Mouse (Mus musculus) ovary, postnatal 36 days (tissue): ENCODE data around the gene Olfr1058.
"Not testable (repeated sequence)": the region's sequence is repeated elsewhere in the genome, so short reads cannot be mapped to it uniquely, and the experiment has no call there.

Source experiments
- DNase-seq: peaks from one replicate; pipeline ENCODE4 v3.0.0; 2022; ENCODE audit warnings: low spot score, mixed read lengths

Gene Olfr1058

GRCm38 (mm10) chr2:86388461-86388860 is at the start of gene Olfr1058:
Gene Olfr1058, minus strand, starts transcription at chr2:86388561.
- not testable (repeated sequence) for DNase-seq

GRCm38 (mm10) chr2:86428511-86428910 is 40.1 kb upstream of the Olfr1058 start:
- DNase-seq = not testable (repeated sequence)

DNA sequence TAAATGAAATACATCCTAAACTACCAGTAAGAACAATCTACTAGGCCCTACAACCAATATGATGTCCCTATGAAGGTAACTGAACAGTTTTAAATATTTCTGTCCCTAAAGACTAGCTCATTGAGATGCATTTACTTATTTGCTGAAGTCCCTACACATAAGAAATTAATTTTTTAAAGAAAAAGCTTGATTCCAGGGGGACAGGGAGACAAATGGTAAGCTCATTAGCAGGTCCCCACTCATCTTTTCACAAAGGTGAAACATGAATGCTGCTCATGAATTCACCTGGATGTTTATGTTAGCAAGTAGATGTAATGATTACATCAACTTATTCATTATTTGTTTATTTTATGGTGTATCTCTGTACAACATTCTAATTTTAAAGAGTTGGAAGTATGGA is 38.3 kb upstream of the Olfr1058 start, which contains the start of gene Olfr1062:
Gene Olfr1062 (minus strand): TSS at position 101 of the 400 bp plus-strand sequence.
- not testable (repeated sequence) for DNase-seq

GRCm38 (mm10) chr2:86413950-86414349 is 25.6 kb upstream of the Olfr1058 start, which contains the start of gene Olfr1061:
Gene Olfr1061, minus strand, starts transcription at chr2:86414050.
- DNase-seq = no peak

GRCm38 (mm10) chr2:86395114-86395513 is 6.8 kb upstream of the Olfr1058 start:
- no peak for DNase-seq

DNA sequence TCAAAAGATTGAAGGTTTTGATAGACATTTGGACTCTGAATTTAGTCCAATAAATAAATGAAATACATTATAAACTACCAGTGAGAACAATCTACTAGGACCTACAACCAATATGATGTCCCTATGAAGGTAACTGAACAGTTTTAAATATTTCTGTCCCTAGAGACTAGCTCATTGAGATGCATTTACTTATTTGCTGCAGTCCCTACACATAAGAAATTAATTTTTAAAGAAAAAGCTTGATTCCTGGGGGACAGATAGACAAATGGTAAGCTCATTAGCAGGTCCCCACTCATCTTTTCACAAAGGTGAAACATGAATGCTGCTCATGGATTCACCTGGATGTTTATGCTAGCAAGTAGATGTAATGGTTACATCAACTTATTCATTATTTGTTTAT is 10.1 kb downstream of the Olfr1058 start, which contains the start of gene Olfr1057:
Gene Olfr1057 (minus strand): TSS at position 101 of the 400 bp plus-strand sequence.
- DNase-seq = no peak

- not testable (repeated sequence) for DNase-seq
Measured at GRCm38 (mm10) chr2:86366342-86366741, 22.0 kb downstream of the Olfr1058 start.

DNA sequence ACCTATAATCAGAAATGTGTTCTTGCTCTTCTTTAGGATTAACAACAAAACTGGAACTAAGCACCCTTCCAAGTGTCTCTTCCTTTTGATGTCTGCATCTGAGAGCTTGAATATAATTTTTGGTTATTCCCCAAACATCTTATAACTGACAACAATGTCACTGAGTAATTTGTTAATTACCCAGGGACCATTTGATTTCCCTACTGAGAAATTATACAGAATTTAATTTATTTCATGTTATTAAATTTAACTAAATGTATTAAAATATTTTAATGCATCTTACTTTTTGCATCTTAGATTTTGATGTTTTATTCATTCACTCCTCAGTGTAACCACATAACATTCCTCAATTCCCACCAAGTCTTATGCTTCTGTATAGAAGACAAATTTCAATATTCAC is 26.0 kb downstream of the Olfr1058 start, which contains the start of gene Olfr1056:
Gene Olfr1056 (minus strand): TSS at position 101 of the 400 bp plus-strand sequence.
- no peak for DNase-seq

DNA sequence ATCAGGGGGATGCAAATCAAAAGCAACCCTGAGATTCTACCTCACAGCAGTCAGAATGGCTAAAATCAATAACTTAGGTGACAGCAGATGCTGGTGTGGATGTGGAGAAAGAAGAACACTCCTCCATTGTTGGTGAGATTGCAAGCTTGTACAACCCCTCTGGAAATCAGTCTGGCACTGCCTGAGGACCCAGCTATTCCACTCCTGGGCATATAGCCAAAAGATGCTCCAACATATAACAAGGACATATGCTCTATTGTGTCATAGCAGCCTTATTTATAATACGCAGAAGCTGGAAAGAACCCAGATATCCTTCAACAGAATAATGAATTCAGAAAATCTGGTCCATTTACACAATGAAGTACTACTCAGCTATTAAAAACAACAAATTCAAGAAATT is 36.6 kb downstream of the Olfr1058 start:
- DNase-seq = not testable (repeated sequence)

DNA sequence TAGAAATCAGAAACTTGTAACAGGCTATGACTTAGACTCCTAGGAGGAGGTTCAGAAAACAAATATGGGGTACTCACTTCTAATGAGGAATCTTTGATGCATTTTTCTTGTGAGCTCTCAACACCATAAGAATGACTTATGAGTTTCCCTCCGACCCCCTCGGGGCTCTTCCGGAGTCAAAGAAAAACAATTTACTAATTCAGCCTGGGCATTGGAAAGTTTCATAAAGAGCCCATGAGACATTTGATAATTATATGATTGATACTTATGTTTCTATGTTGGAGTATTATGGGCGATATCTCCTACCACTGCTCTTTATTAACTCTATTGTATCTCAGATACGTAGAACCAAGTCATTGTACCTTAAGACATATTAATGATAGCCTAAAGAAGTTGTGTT is 38.2 kb downstream of the Olfr1058 start, which contains the start of gene Olfr1055:
Gene Olfr1055 (minus strand): TSS at position 101 of the 400 bp plus-strand sequence.
- no peak for DNase-seq

DNA sequence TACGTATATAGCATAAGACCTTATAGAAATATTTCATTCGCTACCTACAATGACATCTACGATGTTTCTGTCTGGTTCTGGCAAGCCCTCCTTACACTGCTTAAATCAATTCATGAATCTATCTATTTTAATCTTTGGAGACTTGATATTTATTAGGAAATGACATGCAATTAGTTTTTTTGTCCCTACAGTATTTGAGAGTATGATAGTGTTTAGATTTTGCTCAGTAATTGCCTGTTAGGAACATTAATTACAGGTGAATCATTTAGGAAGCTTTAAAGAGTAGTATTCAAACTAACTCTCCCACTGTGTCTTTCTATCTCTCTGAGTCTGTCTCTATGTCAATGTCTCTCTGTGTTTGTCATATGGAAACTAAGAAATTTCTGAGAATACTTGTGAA is 53.0 kb downstream of the Olfr1058 start, which contains the start of gene Olfr1054:
Gene Olfr1054 (minus strand): TSS at position 101 of the 400 bp plus-strand sequence.
- DNase-seq = no peak
